Mouse (Mus musculus) mesoderm, embryonic 11.5 days (tissue): Measurements from ENCODE around the gene Wipi1.
A peak's percentile ranks its signal among the peaks of the same experiment; 100 is the strongest.
"Not testable (repeated sequence)": the region's sequence is repeated elsewhere in the genome, so short reads cannot be mapped to it uniquely, and the experiment has no call there.

Source experiments
- DNase-seq: peaks from one replicate; pipeline ENCODE4 v3.0.0-alpha.2; 2012; ENCODE audit warnings: low read depth, low spot score

Gene Wipi1

DNA sequence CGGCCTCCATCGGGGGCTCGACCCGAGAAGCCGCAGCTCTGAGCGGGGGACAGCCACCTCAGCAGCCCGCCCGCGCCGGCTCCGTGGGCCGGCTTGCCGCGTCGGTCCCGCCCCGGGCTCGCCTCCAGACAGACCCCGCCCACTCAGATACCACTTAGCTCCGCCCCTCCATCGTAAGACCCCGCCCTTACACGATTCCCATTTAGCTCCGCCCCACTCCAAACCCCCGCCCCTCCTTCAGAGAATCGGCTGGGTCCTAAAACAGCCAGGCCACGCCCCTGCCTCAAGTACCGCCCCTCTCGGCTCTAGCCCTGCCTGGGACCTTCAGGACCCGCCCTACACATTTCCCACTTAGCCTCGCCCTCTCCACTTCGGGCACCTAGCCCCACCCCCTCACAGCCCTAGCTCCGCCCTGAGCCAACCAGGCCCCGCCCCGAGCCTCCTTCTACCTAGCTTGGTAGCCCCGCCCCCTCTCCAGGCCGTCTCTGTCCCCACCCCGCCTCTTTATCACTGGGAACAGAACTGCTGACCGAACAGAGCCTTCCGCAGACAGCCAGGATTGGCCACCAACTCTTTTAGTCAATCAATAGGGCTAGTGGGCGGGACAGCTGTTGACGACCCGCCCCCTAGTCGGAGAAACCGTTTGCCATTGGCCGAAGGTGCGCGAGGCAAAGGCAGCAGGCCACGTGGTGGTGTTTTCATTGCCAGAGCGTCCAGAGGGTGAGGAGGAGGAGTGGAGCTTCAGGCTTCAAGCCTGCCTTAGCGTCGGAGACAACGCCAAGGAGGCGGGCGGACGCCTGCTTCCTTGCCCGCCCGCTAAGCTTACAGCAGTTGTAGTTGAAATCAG lies at the start of gene Wipi1:
Gene Wipi1 (minus strand): TSS at position 665 of the 847 bp plus-strand sequence.
- peak; percentile 98 for DNase-seq

DNA sequence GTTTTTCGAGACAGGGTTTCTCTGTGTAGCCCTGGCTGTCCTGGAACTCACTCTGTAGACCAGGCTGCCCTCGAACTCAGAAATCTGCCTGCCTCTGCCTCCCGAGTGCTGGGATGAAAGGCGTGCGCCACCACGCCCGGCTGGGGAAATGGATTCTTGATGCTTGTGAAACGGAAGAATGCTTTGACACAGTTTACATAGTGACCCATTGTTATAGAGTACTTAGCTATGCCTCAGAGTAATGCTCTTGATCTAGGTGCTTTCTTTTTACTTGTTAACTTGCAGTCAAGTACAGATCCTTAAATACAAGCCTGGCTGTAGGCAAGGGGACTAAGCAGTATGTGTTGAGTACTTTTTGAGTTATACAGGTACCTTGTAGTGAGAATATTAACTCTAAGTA lies 48.8 kb upstream of the Wipi1 start:
- not testable (repeated sequence) for DNase-seq

DNA sequence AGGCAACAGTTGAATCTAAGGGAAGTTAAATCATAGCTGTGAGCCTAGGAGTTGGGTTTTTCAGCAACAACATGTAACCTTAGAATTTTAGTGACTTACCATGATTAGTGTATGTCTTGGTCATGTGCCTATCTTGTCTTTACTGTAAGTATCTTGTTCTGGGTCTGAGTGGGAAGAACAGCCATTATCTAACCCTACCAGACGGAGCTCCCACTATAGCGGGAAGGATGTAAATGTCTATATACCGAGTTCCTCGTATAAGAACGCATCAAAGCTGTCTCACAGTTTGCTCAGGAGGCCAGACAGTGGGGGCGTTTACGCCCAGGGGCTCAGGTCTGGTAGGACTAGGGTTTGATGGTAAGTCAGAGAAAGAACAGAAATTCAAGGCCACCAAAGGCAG lies 44.5 kb upstream of the Wipi1 start:
- DNase-seq = no peak

DNA sequence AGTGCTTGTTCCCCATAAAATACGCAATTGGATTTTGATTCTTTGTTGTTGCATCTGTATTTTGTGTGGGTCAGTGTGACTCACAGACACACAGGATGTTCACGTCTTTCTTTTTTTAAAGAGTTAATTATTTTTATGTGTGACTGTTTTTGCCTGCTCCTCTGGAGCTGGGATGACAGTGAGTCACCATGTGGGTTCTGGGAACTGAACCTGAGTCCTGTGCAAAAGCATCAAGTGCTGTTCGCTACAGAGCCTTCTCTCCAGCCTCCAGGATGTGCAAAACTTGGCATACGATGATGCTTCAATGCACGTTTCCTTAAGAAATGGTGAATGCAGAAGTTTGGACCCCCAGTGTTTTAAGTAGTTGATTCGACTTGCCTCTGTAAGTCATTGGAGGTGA lies 42.8 kb upstream of the Wipi1 start:
- DNase-seq = no peak

DNA sequence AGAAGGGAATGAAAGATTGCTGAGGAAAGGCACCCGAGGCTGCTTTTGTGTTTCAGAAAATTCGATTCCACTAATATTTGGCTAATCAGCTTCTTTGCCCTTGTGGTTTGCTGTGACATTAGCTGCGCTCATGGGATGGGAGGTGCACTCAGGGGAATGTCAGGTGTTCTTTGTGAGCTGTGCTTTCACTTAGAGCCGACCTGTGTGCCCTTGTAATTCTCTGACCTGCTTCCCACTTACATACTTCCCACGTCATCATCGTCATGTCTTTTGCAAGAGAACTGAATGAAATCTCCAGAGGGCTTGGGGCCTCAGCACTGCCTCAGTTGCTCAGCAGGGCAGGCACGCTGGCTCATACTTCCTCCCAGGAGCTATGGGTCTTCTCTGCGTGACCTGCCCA lies 41.4 kb upstream of the Wipi1 start:
- DNase-seq = no peak

DNA sequence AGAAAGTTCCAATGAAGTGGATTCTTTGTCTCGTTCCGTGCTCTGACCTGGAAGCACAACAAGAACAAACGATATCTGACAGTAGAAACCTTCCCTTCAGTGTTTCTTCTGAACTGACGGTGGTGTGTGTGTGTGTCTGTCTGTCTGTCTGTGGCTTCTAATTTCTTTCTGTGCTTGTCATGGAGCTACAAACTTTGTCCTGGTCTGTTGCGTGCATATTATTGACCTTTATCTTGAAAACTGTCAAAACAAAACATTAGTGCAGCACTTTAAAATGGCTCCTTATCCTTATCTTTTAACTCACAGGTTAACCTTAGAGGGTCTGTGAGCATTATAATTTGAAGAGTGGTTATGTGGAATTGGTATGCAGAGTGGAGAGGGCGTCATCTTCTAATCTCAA lies 40.7 kb upstream of the Wipi1 start:
- no peak for DNase-seq

DNA sequence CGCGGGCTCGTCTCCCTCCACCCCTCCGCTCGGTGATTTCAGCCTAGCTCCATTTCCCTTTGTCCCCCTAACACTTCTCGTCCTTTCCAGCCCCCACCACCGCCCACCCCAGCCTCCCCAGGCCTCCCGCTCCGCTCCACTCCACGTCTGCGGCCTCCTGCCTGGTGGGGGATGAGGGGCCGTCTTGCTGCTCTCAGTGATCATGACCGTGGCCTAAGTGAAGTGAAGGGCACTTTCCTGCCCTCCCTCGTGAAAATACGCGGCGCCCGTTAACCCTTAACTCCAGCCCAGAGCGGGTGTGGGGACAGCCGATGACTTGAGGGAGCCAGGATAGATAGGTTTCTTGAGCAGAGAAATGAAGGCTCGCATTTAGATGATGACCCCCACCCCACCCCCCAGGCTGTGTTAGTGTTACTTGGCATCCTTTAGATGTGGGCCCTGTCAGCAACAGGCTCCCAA lies 39.8 kb upstream of the Wipi1 start:
- no peak for DNase-seq

DNA sequence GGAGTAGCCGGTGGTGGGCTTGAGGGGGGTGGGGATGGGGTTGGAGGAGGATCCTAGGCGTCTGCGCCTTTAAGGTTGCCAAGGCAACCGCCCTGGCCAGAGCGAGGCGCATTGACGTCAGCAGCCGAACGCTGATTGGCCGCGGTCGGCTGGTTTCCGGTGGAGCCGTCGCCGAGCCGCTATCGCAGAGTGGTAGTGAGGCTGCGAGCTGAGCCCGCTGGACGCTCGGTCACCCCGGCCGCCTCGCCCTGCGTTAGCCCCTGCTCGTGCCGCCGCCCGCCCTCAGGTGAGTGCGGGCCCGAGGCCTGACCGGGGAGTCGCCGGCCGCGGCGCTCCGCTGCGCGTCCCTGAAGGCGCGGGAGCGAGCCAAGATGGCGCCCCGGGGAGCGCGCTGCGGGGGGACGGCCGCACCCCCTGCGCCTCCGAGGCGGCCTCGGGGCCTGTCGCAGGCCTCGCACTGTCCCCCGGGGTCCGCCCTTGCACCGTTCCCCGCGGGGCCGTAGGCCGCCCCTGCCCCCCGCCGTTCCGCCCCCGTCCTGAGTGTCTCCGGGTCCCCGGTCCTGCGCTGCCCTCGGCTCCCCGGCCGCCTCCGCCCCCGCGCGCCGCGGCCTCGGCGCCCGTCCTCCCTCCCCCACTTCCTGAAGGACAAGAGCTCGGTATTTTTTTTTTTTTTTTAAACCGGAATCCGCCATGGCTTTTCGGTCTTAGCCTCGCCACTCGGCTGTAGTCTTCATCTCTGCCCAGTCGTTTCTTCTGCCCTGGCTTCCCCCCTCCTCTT lies 39.2 kb upstream of the Wipi1 start:
- DNase-seq = peak; percentile 96

DNA sequence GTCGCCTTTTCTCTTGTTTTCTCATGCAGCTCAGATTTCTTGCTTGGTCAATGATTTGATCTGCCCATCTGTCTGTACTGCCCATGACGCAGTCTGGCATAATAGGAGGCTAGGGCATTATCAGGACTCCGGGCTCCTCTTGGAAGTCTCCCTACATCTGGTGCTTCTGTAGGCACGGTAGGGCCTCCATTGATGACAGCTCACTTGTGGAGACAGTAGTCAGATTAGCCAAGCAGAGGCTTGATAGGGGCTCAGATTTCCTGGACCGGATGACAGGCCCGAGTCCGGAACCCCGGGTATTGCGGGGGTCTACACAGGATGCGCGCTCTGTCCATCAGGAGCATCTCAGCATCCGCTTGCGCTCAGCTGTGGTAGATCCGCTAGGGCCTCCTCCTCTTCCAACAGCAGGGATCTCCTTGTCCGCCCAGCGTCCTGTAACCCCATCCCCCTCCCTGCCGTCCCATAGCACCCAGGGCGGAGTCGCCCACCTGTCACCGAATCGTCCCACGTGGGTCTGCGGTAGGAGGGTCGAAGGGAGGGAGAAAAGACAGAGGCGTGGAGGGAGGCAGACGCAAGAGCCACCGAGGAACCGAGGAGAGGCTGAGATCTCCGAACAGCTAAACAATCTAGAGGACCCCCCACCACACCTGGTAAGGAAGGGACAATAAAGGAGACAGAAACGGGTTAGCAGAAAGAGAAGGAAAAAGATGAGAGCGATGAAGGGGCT lies 38.4 kb upstream of the Wipi1 start:
- peak; percentile 86 for DNase-seq

DNA sequence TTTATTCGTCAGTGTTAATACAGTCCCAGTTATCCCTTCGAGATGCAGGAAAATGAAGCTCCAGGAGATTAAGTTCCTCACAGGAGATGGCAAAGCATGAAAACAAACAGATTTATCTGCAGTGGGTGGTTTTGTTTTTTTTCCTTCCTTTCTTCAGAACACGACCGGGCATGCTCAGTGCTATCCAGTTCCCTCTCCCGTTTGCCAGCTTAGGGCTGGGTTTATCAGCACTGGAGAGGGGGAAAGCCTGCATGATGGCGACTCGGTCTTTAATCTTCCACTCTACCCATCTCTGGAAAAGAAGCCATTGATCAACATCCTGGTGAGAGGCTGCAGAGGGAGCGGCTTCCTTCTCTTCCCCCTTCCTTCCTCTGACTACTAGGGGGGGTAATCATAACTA lies 37.4 kb upstream of the Wipi1 start, which contains the start of gene Prkar1a:
Gene Prkar1a (plus strand): TSS at position 200 of the 400 bp plus-strand sequence.
- DNase-seq = no peak

DNA sequence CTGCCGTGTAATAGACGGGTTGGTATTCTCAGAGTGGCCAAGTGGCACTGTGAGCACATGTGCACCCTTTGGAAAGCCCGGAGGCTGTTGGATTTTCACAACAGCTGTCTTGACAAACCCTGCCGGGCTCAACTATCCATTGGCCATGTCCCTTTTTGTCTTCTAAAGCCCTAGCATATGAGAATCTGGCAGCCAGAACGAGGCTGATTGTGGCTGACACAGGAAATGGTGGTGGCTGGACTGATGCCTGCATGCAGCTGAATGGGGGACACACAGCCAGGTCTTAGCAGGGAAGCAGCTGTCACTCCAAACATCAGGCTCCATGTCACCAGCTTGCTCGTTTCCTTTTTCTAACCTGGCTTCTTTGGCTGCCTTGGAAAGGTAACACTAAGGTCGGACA lies 36.7 kb upstream of the Wipi1 start:
- DNase-seq = no peak

DNA sequence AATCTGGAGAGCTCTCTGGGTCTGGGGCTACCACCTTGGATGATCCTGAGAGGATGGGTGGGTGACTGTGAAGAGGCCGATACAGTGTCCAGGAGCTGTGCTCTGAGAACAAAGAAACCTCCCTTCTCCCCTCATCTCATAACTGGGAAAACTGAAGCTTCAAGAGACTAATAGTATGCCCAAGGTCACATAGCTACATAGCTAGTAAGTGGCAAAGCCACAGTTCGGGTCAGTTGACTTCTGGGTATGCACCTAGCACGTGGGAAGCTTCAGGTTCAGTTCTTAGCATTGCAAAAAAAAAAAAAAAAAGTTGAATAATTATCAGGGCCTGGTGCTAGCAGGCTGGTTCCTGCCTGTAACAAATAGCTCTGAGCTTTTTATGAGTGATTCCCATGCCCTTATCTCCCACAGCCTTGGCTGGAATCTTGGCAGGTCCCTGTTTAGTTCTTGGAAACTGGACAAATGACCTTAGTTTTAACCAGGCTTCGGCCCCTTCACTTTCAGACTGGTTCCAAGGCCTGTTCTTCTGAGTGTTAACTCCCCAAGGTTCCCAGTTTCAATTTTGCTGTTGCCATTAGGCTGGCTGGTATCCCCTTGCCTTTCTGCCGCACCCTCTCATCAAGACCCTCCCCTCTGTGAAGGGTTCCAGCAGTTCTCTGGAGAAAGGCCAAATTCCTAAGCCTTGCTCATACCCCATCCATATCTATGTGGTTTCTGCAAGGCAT lies 29.9 kb upstream of the Wipi1 start:
- DNase-seq = no peak

DNA sequence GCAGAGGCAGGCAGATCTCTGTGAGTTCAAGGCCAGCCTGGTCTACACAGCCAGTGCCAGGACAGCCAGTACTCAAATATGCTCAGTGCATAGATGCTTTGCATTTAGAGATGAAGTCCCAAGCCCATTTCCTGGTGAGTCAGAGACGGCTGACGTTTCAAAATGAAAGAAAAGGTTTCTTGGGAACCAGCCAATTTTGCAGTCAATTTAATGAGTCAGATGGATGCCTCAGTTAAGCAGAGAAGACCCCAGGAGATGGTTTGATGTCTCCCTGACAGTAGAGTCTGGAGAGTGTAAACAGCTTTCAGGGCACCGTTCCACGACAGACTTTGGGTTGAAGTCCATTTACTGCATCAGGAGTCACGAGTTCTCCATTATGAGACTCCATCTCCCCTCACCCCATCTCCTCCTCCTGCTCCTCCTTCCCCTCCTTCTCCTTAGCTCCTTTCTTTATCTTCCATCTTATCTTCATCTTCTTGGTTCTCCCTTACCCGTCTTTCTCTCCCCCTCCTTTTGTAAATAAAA lies 24.2 kb upstream of the Wipi1 start:
- DNase-seq = no peak

DNA sequence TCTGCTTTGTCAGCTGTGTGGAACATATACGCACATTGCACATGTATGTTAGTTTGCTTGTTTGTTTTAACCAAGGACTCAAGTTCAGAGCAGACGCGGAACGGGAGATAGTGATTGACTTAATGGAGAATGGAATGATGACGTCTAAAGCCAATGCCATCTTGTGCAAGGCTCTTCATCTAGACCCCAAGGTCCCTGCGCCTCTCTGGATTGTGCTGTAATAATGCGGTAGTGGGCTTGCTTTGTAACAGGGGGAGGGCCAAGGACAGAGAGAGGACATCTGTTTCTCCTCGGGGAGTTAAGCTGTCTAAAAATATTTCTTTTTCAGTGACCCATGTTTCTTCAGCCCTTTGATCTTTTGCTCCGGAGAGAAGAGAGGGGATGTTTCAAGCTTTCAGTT lies 23.2 kb upstream of the Wipi1 start:
- DNase-seq = peak; percentile 27

DNA sequence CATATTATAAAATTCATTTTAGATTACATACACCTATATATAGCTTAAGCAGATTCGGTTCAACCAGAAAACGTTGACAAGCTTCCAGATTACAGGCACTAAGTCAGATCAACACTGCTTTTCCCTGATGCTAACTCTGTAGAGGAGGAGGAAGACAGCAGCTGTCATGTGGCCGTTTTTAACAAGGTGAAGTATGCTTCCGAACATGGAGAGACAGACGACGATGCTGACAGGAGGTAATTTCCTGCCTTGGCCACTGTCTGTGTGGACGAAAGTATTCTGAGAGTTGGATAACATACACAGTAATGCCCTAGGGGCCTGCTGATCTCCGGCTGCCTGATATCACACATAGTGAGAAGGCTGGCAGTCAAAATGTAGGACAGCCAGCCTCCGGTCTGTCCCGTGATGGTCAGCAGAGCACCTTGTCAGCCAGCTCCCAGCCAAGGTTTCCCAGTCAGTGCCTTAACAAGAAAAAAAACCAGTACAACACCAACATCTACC lies 17.3 kb upstream of the Wipi1 start:
- DNase-seq = no peak

DNA sequence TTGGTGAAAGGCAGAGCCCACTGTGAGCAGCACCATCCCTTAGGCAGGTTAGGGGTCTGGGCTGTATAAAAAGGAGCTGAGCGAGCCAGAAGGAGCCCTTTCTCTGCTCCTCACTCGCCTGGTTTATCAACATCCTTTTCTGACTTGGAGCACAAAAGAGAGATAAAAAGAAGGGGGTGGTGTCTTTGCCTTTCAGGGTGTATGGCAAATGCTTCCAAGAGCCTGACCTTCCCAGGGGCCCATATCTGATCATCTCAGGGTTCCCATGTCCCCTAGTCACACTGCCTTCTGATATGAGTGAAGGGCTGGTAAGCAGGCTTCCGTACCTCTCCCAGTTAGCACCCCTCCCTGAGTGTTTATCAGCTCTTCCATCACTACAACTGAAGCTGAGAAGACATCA lies 16.3 kb upstream of the Wipi1 start:
- DNase-seq = no peak

DNA sequence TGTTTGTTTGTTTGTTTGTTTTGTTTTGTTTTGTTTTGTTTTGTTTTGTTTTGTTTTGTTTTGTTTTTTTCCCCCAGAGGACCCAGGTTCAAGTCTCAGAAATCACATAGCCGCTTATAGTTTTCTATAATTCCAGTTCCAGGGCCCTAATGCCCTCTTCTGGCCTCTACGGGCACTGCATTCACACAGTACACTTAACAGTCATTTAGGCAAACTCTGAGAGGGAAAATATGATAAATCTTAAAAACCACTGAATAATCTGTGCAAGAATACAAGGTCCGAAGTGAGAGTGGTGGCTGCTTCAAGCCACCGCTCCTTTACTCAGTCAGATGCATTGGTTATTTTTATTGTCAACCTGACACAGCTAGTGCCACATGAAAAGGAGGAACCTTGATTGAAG lies 15.9 kb upstream of the Wipi1 start:
- DNase-seq = no peak

DNA sequence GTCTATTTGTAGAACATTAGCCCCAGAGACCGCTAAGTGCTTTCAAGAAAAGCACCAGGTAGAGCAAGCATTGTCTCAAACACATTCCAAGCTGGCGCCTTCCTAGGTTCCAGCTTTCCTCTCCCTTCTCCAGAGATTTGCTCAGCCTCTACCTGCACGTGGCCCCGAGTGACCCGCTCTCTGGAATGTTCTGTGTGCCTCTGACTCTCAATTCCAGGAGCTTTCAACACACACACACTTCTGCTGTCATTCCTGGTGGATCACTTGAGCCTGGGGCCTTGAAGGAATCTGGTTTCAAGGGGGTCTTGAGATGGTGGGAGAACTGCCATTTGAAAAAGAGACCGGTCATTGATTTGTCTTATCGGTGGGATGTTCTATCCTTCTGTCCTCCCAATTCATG lies 11.5 kb upstream of the Wipi1 start:
- DNase-seq = no peak

DNA sequence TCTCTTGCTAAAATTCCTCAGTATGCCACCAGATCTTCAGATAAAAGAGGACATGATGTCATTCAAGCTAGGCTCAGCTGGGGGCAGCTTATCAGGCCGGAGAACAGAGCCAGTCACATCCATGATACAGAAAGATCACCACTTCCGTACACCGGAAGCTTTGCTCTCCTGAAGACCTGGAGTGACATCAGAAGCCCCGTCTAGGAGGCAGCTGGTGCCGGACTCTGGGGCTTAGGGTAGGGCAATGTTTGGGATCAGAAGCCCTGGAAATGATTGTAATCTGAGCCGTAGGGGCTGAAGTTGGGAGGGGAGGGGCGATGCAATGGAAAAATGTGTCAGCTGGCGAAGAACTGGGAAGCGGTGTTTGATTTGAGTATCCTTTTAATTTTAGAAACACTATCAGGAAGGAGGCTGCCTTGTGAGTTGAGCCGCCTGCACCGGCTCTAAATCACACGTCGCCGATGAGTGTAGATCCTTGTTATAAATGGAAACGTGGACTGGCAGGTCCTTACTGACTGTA lies 10.8 kb upstream of the Wipi1 start:
- peak; percentile 35 for DNase-seq

DNA sequence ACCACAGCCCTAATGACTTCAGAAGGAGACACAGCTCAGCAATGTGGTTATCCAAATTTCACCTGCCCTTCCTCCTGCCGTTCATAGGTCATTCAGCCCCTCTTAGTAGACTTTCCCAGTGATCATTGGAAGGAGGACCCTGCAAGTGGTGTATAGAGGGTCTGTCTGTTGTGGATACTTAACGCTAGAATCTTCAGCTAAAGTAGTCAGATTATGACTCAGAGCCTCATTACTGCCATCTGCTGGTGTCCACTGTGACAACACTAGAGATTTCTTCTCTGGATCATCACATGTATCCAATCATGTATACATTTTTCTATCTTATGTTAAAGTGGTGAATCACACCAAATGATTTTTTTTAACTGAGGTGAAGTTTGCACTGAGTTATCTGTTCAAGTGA lies 9.4 kb upstream of the Wipi1 start:
- peak; percentile 64 for DNase-seq

DNA sequence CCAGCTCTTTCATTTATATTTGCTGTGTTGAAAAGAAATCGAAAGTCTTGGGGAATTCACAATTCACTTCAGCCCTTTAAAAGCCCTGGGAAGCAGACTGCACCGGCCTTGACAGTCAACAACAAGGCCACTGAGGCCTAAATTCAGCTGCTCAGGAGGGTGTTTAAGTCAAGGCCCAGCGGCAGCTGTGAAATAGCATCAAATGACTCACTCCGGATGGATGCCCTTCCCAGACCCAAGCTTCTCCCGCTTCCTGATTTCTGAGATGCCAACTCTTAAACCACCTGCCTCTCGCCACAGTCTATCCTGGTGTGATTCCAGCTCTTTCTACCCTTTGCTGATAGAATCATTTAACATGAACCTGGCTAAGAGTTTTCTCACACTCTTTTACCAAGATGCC lies 8.6 kb upstream of the Wipi1 start:
- no peak for DNase-seq
